Mouse (Mus musculus) fibroblast of lung, adult 2 months (primary cell): ENCODE measurements around the gene Maml3.

Experiments used
- DNase-seq: peaks from one replicate; pipeline ENCODE4 v3.0.0-alpha.2; 2011; ENCODE audit warnings: low read depth

The Maml3 gene

GRCm38 (mm10) chr3:52104636-52105151 lies at the start of gene Maml3:
Gene Maml3, minus strand, starts transcription at chr3:52105076.
- DNase-seq, result peak; percentile 49

GRCm38 (mm10) chr3:52151155-52151554 lies 46.3 kb upstream of the Maml3 start:
- no peak for DNase-seq

- no peak for DNase-seq
Observed at GRCm38 (mm10) chr3:52148301-52148700, 43.4 kb upstream of the Maml3 start.

GRCm38 (mm10) chr3:52144776-52145460 lies 40.0 kb upstream of the Maml3 start:
- DNase-seq, result peak; percentile 46

- no peak for DNase-seq
Observed at GRCm38 (mm10) chr3:52143017-52143416, 38.1 kb upstream of the Maml3 start.

- DNase-seq, result peak; percentile 82
Observed at GRCm38 (mm10) chr3:52140162-52140561, 35.3 kb upstream of the Maml3 start.

- DNase-seq, result no peak
Observed at GRCm38 (mm10) chr3:52125421-52125820, 20.5 kb upstream of the Maml3 start.

GRCm38 (mm10) chr3:52120858-52121257 lies 16.0 kb upstream of the Maml3 start:
- DNase-seq, result no peak

- no peak for DNase-seq
Observed at GRCm38 (mm10) chr3:52119216-52119615, 14.3 kb upstream of the Maml3 start.

- DNase-seq, result no peak
Observed at GRCm38 (mm10) chr3:52115421-52115820, 10.5 kb upstream of the Maml3 start.

GRCm38 (mm10) chr3:52108027-52108426 lies 3.2 kb upstream of the Maml3 start:
- DNase-seq, result no peak

GRCm38 (mm10) chr3:52105156-52105555 lies 280 bp upstream of the Maml3 start:
- DNase-seq, result no peak

- no peak for DNase-seq
Observed at GRCm38 (mm10) chr3:52104208-52104607, 668 bp downstream of the Maml3 start.

GRCm38 (mm10) chr3:52103531-52104181 lies 1.2 kb downstream of the Maml3 start:
- no peak for DNase-seq

GRCm38 (mm10) chr3:52102601-52103530 lies 2.0 kb downstream of the Maml3 start:
- no peak for DNase-seq

- peak; percentile 69 for DNase-seq
Observed at GRCm38 (mm10) chr3:52101977-52102600, 2.8 kb downstream of the Maml3 start.

- no peak for DNase-seq
Observed at GRCm38 (mm10) chr3:52101401-52101976, 3.4 kb downstream of the Maml3 start.

GRCm38 (mm10) chr3:52100926-52101325 lies 4.0 kb downstream of the Maml3 start:
- no peak for DNase-seq

GRCm38 (mm10) chr3:52100306-52100705 lies 4.6 kb downstream of the Maml3 start:
- DNase-seq, result no peak

GRCm38 (mm10) chr3:52099286-52099685 lies 5.6 kb downstream of the Maml3 start:
- no peak for DNase-seq

- DNase-seq, result no peak
Observed at GRCm38 (mm10) chr3:52091261-52091797, 13.5 kb downstream of the Maml3 start.
